Mouse (Mus musculus): ENCODE measurements at regions not wholly inside any gene's neighbourhood (a gene's known extent, or its start where the extent isn't known, plus 50 kb on each side); places are given as distances from the start of the nearest gene placed in this dataset.

DNA sequence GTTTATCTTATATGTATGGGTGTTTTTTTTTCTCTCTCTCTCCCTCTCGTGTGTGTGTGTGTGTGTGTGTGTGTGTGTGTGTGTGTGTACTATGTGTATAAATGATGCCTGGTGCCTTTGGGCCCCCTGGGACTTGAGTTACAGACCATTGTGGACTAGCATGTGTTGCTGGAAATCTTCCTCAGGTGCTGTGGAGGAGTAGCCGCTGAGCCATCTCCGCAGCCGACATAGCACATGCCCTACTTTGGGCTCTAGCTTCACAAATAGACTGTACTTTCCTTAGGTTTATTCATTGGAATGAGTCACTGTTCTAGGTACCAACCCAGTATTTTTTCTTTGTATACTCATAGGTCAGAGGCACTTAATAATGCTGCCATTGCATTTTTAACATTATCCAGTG lies 339.4 kb downstream of the Mtx2 start:
- no peaks in the 10 kb centered on the region for H3K4me1 ChIP-seq (ENCODE audit: insufficient read depth, low read depth, low read length)
- H3K4me3 ChIP-seq (ENCODE audit: low read depth, low read length) = no peak overlapping the region
- H3K9me3 ChIP-seq (replicated peaks) = no peaks in the 10 kb centered on the region
- ATAC-seq (ENCODE audit: extremely low read depth, insufficient number of reproducible peaks, low FRiP score, poor library complexity, severe bottlenecking) = no peak
- DNase-seq (ENCODE audit: low spot score) = no peak
- no peaks in the 10 kb centered on the region for H3K36me3 ChIP-seq (replicated peaks)
- H3K27me3 ChIP-seq (ENCODE audit: insufficient read depth, low read length) = peaks cover 5% of the 10 kb centered on the region
- TF ChIP-seq POLR2AphosphoS5 (IDR thresholded peaks at IDR 0.05; ENCODE audit: insufficient replicate concordance, low read depth, low read length) = no peak
- TF ChIP-seq GATA1 (IDR thresholded peaks at IDR 0.05; ENCODE audit: borderline replicate concordance, low read length) = no peak
- no peak for TF ChIP-seq CTCF (IDR thresholded peaks at IDR 0.05; ENCODE audit: low read depth, low read length)
- TF ChIP-seq GATA2 (IDR thresholded peaks at IDR 0.05; ENCODE audit: borderline replicate concordance, low read depth, low read length) = no peak
- TF ChIP-seq TAL1 (conservative IDR thresholded peaks at IDR 0.05; ENCODE audit: low read depth, low read length) = no peak

DNA sequence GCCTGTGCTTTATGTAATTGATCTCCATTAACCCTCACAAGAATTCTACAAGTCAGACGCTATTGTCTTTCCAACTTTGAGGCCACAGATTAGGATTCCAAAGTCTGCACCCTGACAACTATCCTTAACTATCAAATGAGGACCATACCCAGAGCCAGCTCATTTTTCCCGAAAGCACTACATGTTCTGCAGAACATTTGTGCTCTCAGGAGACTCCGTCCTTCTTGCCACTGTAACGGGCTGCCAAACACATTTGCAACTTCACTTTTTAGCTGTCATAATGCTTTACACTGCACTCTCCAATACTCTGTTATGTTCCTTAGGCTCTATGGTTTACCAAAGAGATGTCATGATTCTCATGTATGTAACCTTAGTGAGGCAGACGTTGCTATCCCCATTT lies 350.7 kb downstream of the Mtx2 start:
- no peak for DNase-seq (ENCODE audit: low spot score)
- H3K36me3 ChIP-seq (replicated peaks) = no peaks in the 10 kb centered on the region
- no peak overlapping the region for H3K4me3 ChIP-seq (ENCODE audit: low read depth, low read length)
- TF ChIP-seq GATA1 (IDR thresholded peaks at IDR 0.05; ENCODE audit: borderline replicate concordance, low read length) = no peak
- TF ChIP-seq CTCF (IDR thresholded peaks at IDR 0.05; ENCODE audit: low read depth, low read length) = no peak
- no peak for TF ChIP-seq POLR2AphosphoS5 (IDR thresholded peaks at IDR 0.05; ENCODE audit: insufficient replicate concordance, low read depth, low read length)
- no peak for TF ChIP-seq GATA2 (IDR thresholded peaks at IDR 0.05; ENCODE audit: borderline replicate concordance, low read depth, low read length)
- no peak for TF ChIP-seq TAL1 (conservative IDR thresholded peaks at IDR 0.05; ENCODE audit: low read depth, low read length)
- no peaks in the 10 kb centered on the region for H3K4me1 ChIP-seq (ENCODE audit: insufficient read depth, low read depth, low read length)
- H3K27me3 ChIP-seq (ENCODE audit: insufficient read depth, low read length) = no peaks in the 10 kb centered on the region; the same call in 1 of the 2 replicates
- ATAC-seq (ENCODE audit: extremely low read depth, insufficient number of reproducible peaks, low FRiP score, poor library complexity, severe bottlenecking) = no peak
- H3K9me3 ChIP-seq (replicated peaks) = no peaks in the 10 kb centered on the region

DNA sequence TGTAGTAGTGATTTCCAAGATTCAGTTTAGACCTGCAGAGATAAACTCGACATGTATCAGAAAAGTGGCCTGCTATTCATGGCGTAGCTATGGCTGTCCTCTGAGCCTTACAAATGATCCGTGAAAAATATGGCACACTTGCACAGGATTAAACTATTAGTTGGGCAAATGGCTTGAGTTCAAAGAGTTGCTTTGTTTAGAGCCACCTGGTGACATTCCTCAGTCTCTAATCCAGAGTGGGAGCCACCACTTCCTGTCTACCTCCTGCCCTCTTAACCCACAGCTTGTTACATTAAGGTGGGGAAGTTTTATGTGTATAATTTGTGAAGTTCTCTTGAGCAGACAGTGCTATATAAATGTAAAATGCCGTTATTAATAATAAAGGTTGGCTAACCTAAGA lies 357.7 kb downstream of the Mtx2 start:
- H3K4me1 ChIP-seq (ENCODE audit: insufficient read depth, low read depth, low read length) = no peaks in the 10 kb centered on the region
- DNase-seq (ENCODE audit: low spot score) (no peak), ATAC-seq (ENCODE audit: extremely low read depth, insufficient number of reproducible peaks, low FRiP score, poor library complexity, severe bottlenecking) (no peak)
- H3K9me3 ChIP-seq (replicated peaks) = no peaks in the 10 kb centered on the region
- no peaks in the 10 kb centered on the region for H3K36me3 ChIP-seq (replicated peaks)
- H3K27me3 ChIP-seq (ENCODE audit: insufficient read depth, low read length) = no peaks in the 10 kb centered on the region
- no peak for TF ChIP-seq GATA2 (IDR thresholded peaks at IDR 0.05; ENCODE audit: borderline replicate concordance, low read depth, low read length)
- no peak overlapping the region for H3K4me3 ChIP-seq (ENCODE audit: low read depth, low read length)

DNA sequence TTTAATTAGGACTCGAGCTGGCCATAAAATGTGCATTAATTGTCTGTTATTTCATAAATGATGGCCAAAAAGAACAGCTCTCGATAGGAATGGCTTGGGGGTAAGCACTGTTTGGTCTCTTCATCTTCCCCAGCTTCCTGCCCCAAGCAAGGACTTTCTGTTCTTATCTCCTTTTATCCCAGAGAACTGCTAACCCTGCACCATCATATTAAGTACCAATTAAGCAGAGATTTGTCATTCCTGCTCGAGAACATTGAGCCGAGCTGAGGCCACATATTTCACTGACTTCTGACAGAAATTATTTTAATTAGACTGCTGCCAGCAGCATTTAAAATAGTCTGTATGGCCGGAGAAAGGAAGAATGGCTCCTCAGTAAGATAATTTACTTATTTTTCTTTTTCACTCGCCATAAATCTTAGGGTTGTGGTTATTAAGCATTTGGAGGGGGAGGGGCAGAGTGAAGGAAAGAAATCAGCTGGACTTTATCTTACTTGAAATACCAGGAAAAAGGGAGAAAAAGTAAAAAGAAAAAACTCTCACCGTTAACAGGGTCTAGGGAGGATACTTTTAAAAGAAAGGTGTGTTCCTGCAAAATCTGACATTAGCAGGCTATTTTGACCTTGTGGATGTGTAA lies 377.1 kb downstream of the Mtx2 start:
- ATAC-seq (ENCODE audit: extremely low read depth, insufficient number of reproducible peaks, low FRiP score, poor library complexity, severe bottlenecking) (no peak), DNase-seq (ENCODE audit: low spot score) (no peak)
- Histone ChIP-seq H3K4me3 (ENCODE audit: low read depth, low read length) (no peak overlapping the region), H3K27me3 (ENCODE audit: insufficient read depth, low read length) (no peaks in the 10 kb centered on the region), H3K4me1 (ENCODE audit: insufficient read depth, low read depth, low read length) (no peaks in the 10 kb centered on the region), H3K9me3 (replicated peaks) (no peaks in the 10 kb centered on the region), H3K36me3 (replicated peaks) (no peaks in the 10 kb centered on the region)
- no peak for TF ChIP-seq TAL1 (conservative IDR thresholded peaks at IDR 0.05; ENCODE audit: low read depth, low read length)
- TF ChIP-seq CTCF (IDR thresholded peaks at IDR 0.05; ENCODE audit: low read depth, low read length) = no peak
- no peak for TF ChIP-seq GATA2 (IDR thresholded peaks at IDR 0.05; ENCODE audit: borderline replicate concordance, low read depth, low read length)
- TF ChIP-seq POLR2AphosphoS5 (IDR thresholded peaks at IDR 0.05; ENCODE audit: insufficient replicate concordance, low read depth, low read length) = no peak
- TF ChIP-seq GATA1 (IDR thresholded peaks at IDR 0.05; ENCODE audit: borderline replicate concordance, low read length) = no peak

DNA sequence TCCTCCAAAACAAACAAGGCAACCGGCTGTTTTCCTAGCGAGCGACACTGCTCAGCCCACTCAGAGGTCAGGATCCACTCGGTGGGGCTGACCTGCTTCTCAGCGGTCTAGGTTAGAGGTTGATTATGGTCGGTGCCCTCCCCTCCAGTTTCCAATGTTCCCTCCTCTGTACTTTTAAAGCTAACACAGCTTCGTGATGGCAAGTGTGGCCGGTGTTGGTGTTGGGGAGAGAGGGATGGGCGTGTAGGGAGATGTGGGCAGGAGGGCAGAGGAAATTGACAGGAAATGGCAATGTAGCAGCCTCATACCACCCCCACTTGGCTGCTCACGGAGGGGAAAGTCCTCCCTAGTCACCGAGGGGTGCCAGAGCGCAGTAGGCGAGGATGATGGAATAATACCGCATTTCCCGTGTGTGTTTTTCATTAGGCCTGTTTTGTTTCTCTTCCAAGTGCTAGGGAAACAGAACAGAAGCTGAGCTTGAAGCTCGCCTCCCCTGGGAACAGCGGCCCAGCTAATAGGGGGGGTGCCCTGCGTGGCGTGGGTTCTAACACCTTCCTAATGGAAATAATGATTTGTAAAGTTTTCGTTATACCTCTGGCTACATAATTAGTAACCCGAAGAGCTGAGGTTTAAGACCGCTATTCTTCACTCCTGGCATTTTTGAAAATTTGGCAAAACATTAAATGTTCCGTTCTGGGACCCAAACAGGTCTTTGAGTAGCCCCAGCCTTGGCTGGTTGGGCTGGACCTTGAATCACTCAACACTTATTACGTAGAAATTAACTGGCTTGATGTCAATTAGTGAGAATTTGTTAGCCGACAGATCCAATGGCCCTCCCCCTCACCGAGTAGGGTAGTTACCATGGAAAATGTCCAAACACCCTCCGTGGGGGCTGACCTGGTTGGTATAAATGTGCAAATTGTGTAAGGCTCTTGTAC lies 383.5 kb downstream of the Mtx2 start:
- ATAC-seq (ENCODE audit: extremely low read depth, insufficient number of reproducible peaks, low FRiP score, poor library complexity, severe bottlenecking) (no peak), DNase-seq (ENCODE audit: low spot score) (no peak)
- H3K36me3 ChIP-seq (replicated peaks) = no peaks in the 10 kb centered on the region
- no peak for TF ChIP-seq GATA1 (IDR thresholded peaks at IDR 0.05; ENCODE audit: borderline replicate concordance, low read length)
- no peak for TF ChIP-seq CTCF (IDR thresholded peaks at IDR 0.05; ENCODE audit: low read depth, low read length)
- no peak for TF ChIP-seq TAL1 (conservative IDR thresholded peaks at IDR 0.05; ENCODE audit: low read depth, low read length)
- TF ChIP-seq POLR2AphosphoS5 (IDR thresholded peaks at IDR 0.05; ENCODE audit: insufficient replicate concordance, low read depth, low read length) = no peak
- no peak for TF ChIP-seq GATA2 (IDR thresholded peaks at IDR 0.05; ENCODE audit: borderline replicate concordance, low read depth, low read length)
- no peaks in the 10 kb centered on the region for H3K27me3 ChIP-seq (ENCODE audit: insufficient read depth, low read length)
- H3K4me3 ChIP-seq (ENCODE audit: low read depth, low read length) = no peak overlapping the region
- H3K4me1 ChIP-seq (ENCODE audit: insufficient read depth, low read depth, low read length) = no peaks in the 10 kb centered on the region
- H3K9me3 ChIP-seq (replicated peaks) = no peaks in the 10 kb centered on the region

DNA sequence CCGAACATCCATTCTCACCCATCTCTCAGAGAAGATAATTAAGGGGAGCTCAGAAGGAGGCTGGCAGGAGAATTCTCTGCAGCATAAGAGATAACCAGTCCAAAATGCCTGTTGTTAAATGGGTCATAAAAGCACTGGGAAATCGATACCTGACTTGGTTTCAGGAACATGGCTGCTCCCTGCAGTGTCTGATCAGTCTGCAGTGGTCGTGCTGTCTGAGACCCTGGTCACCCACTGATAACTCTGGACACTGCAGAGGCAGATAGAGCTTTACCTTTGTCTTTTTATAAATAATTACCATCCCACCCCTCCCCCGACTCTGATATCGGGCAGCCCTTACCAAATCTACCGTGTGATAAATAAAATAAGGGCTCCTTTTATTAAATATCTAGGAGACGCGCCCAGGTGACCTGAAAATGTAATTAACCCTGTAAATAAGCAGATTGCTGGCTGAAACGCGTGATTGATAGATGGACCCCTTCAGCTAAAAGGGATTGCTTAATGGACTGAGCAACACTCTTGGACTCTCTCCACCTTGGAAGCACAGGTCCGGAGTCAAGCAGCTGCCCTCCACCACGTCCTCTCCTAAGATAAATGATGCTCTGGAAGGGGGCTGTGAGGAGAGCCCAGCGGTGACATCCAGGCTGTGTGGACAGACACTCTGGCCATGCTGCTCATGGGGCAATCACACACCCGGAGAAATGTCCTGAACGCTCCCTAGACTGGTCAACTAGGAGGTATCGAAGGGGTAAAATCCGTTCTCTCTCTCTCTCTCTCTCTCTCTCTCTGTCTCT lies 384.4 kb downstream of the Mtx2 start:
- Histone ChIP-seq H3K9me3 (replicated peaks) (no peaks in the 10 kb centered on the region), H3K4me1 (ENCODE audit: insufficient read depth, low read depth, low read length) (no peaks in the 10 kb centered on the region), H3K27me3 (ENCODE audit: insufficient read depth, low read length) (no peaks in the 10 kb centered on the region), H3K4me3 (ENCODE audit: low read depth, low read length) (no peak overlapping the region), H3K36me3 (replicated peaks) (no peaks in the 10 kb centered on the region)
- no peak for ATAC-seq (ENCODE audit: extremely low read depth, insufficient number of reproducible peaks, low FRiP score, poor library complexity, severe bottlenecking)
- no peak for TF ChIP-seq TAL1 (conservative IDR thresholded peaks at IDR 0.05; ENCODE audit: low read depth, low read length)
- no peak for TF ChIP-seq GATA1 (IDR thresholded peaks at IDR 0.05; ENCODE audit: borderline replicate concordance, low read length)
- no peak for TF ChIP-seq POLR2AphosphoS5 (IDR thresholded peaks at IDR 0.05; ENCODE audit: insufficient replicate concordance, low read depth, low read length)
- TF ChIP-seq CTCF (IDR thresholded peaks at IDR 0.05; ENCODE audit: low read depth, low read length) = no peak
- no peak for TF ChIP-seq GATA2 (IDR thresholded peaks at IDR 0.05; ENCODE audit: borderline replicate concordance, low read depth, low read length)
- DNase-seq (ENCODE audit: low spot score) = no peak

Data from G1E (cell line).